8 mouse cellular contexts compared by ENCODE assay signal in the genomic region with DNA sequence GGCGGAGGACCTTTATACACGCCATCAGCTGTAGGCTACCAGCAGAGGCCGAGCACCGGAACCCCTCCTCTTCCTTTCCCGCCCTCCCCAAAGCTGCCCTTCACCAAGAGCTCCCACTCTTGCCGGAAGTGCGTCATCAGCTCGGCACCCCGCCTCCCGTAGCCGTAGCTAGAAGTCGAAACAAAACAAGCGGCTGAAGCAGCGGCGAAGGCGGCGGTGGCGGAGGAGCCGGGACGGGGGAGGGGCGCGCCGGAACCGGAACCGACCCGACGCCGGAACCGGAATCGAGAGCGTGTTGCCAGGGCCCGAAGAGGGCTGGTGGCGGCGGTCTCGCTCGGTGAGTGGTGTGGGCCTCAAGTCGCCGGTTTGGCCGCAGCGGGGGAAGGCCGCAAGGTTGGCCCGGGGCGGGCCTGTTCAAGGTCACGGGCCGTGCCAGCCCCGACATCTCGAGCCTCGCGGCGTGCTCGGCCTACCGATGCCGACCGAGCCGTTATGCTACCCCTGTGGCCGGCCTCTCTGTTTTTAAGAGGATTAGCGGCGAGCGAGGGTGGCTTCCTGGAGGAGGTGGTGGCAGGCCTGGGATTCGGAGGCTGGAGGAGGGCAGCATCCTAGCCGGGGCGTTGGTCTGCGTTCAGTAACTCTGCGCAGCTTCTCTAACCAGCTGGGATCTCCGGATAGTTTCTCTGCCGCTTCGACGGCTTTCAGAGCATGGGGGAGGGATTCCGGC. TPM values are rescaled to one million over a fixed set of nuclear protein-coding genes. Genes with fewer than 3 reads are reported as not detected.
DNase-seq lines count a peak whose midpoint lies in the region; ATAC-seq and TF ChIP-seq lines count a peak whose summit lies in the region.

A gene (plus strand): TSS at position 44 of the 727 bp plus-strand sequence.

- H3K9ac ChIP-seq in embryonic facial prominence, embryonic 13.5 days = peak within 1 kb of the TSS; percentile 99
- peak within 1 kb of the TSS; percentile 91 for H3K9ac ChIP-seq in limb, embryonic 12.5 days (replicated peaks)
- H3K9ac ChIP-seq in midbrain, embryonic 15.5 days = peak within 1 kb of the TSS; percentile 83

- peak within 1 kb of the TSS; percentile 97 for H3K4me3 ChIP-seq in embryonic facial prominence, embryonic 13.5 days
- peak within 1 kb of the TSS; percentile 81 for H3K4me3 ChIP-seq in kidney, adult 2 months (ENCODE audit: insufficient read depth, low read depth, low read length)
- peak within 1 kb of the TSS; percentile 78 for H3K4me3 ChIP-seq in limb, embryonic 12.5 days (replicated peaks)
- peak within 1 kb of the TSS; percentile 70 for H3K4me3 ChIP-seq in midbrain, embryonic 15.5 days
- H3K4me3 ChIP-seq in spleen, adult 2 months (ENCODE audit: extremely low read depth, insufficient read depth, insufficient read length) = peak within 1 kb of the TSS; percentile 78

- ATAC-seq in embryonic facial prominence, embryonic 13.5 days (ENCODE audit: insufficient number of reproducible peaks, insufficient read depth, low FRiP score, low TSS enrichment, low read depth) = peak; percentile 90
- peak; percentile 92 for ATAC-seq in limb, embryonic 12.5 days (ENCODE audit: insufficient number of reproducible peaks, insufficient read depth, low FRiP score, low TSS enrichment, low read depth)
- peak; percentile 95 for ATAC-seq in midbrain, embryonic 15.5 days (replicated peaks)

- DNase-seq in 3134 (ENCODE audit: extremely low read depth, insufficient read length, low spot score) = peak; percentile 91
- peak; percentile 97 to 98 for DNase-seq in adrenal gland, postnatal 36 days
- peak; percentile 96 to 98 for DNase-seq in heart, adult 18-20 months
- peak; percentile 99 for DNase-seq in kidney, adult 2 months
- peak; percentile 92 to 93 for DNase-seq in spleen, adult 2 months (ENCODE audit: low read depth in 1 of 2, low spot score in 2 of 2)

- peak; percentile 21 for TF ChIP-seq POLR2A in kidney, adult 2 months (IDR thresholded peaks at IDR 0.05; ENCODE audit: low read depth, low read length)
- peak; percentile 49; the same call in 1 of the 2 replicates for TF ChIP-seq POLR2A in spleen, adult 2 months (IDR thresholded peaks at IDR 0.05; ENCODE audit: low read depth, low read length)

- peak within 1 kb of the TSS; percentile 97 for H3K27ac ChIP-seq in embryonic facial prominence, embryonic 13.5 days
- H3K27ac ChIP-seq in kidney, adult 2 months (ENCODE audit: insufficient read depth, low read depth, low read length) = peak within 1 kb of the TSS; percentile 75
- H3K27ac ChIP-seq in limb, embryonic 12.5 days = peak within 1 kb of the TSS; percentile 95
- H3K27ac ChIP-seq in midbrain, embryonic 15.5 days = peak within 1 kb of the TSS; percentile 95
- H3K27ac ChIP-seq in spleen, adult 2 months (ENCODE audit: insufficient read depth, low read length) = peak within 1 kb of the TSS; percentile 87

- TF ChIP-seq CTCF in kidney, adult 2 months (conservative IDR thresholded peaks at IDR 0.05; ENCODE audit: insufficient read depth, insufficient read length, low read depth, low read length) = no peak
- TF ChIP-seq CTCF in spleen, adult 2 months (IDR thresholded peaks at IDR 0.05; ENCODE audit: extremely low read depth, insufficient read depth, insufficient read length, insufficient replicate concordance) = no peak

- WGBS in embryonic facial prominence, embryonic 13.5 days = under 1% methylated on average over 69 of the region's 69 CpGs
- 1% methylated on average over 69 of the region's 69 CpGs for WGBS in kidney, adult 2 months
- under 1% methylated on average over 69 of the region's 69 CpGs for WGBS in limb, embryonic 12.5 days
- under 1% methylated on average over 69 of the region's 69 CpGs for WGBS in midbrain, embryonic 15.5 days
- WGBS in spleen, adult 2 months = under 1% methylated on average over 69 of the region's 69 CpGs

- peak within 1 kb of the TSS; percentile 89 for H3K4me2 ChIP-seq in embryonic facial prominence, embryonic 13.5 days
- H3K4me2 ChIP-seq in limb, embryonic 12.5 days = peak within 1 kb of the TSS; percentile 94
- peak within 1 kb of the TSS; percentile 92 for H3K4me2 ChIP-seq in midbrain, embryonic 15.5 days

- peaks cover 23% of the 10 kb centered on the region for H3K4me1 ChIP-seq in embryonic facial prominence, embryonic 13.5 days
- H3K4me1 ChIP-seq in kidney, adult 2 months (ENCODE audit: control insufficient read depth, insufficient read depth, low read length) = peaks cover 6% of the 10 kb centered on the region
- H3K4me1 ChIP-seq in limb, embryonic 12.5 days (replicated peaks) = peaks cover 26% of the 10 kb centered on the region
- peaks cover 25% of the 10 kb centered on the region for H3K4me1 ChIP-seq in midbrain, embryonic 15.5 days
- peaks cover 12% of the 10 kb centered on the region; the same call in 1 of the 2 replicates for H3K4me1 ChIP-seq in spleen, adult 2 months (ENCODE audit: control insufficient read depth, insufficient read depth, insufficient read length)

- H3K9me3 ChIP-seq in embryonic facial prominence, embryonic 13.5 days = no peaks in the 10 kb centered on the region
- no peaks in the 10 kb centered on the region for H3K9me3 ChIP-seq in limb, embryonic 12.5 days
- H3K9me3 ChIP-seq in midbrain, embryonic 15.5 days = no peaks in the 10 kb centered on the region

- H3K27me3 ChIP-seq in embryonic facial prominence, embryonic 13.5 days = no peaks in the 10 kb centered on the region
- H3K27me3 ChIP-seq in kidney, adult 2 months (replicated peaks; ENCODE audit: control insufficient read depth, insufficient read depth, low read length) = no peaks in the 10 kb centered on the region
- H3K27me3 ChIP-seq in limb, embryonic 12.5 days = no peaks in the 10 kb centered on the region
- H3K27me3 ChIP-seq in midbrain, embryonic 15.5 days (replicated peaks) = no peaks in the 10 kb centered on the region
- no peaks in the 10 kb centered on the region for H3K27me3 ChIP-seq in spleen, adult 2 months (ENCODE audit: control insufficient read depth, insufficient read depth, low read length)

- peaks cover 85% of the 10 kb centered on the region for H3K36me3 ChIP-seq in embryonic facial prominence, embryonic 13.5 days
- H3K36me3 ChIP-seq in kidney, adult 2 months (ENCODE audit: control insufficient read depth, insufficient read depth, low read length) = peaks cover 6% of the 10 kb centered on the region; the same call in 1 of the 2 replicates
- peaks cover 82% of the 10 kb centered on the region for H3K36me3 ChIP-seq in limb, embryonic 12.5 days
- H3K36me3 ChIP-seq in midbrain, embryonic 15.5 days (replicated peaks) = peaks cover 29% of the 10 kb centered on the region
- peaks cover 28% of the 10 kb centered on the region for H3K36me3 ChIP-seq in spleen, adult 2 months (ENCODE audit: control insufficient read depth, insufficient read depth, low read length)

RNA-seq across cellular contexts. Expression of the gene that starts here (rescaled TPM):
- total RNA-seq in adrenal gland, postnatal 36 days (2021) = 100 to 1,000 TPM; 204 to 213 TPM
- 75.9 and 77.2 TPM in 2 replicates for polyA plus RNA-seq in embryonic facial prominence, embryonic 13.5 days (2015; fragmentation: Nextera tagmentation; extraction: Ambion mirVana)
- total RNA-seq in heart, adult 18-20 months (2021) = 10 to 100 TPM; 79.9 to 91.6 TPM
- 107 and 137 TPM in 2 replicates for polyA plus RNA-seq in kidney, adult 2 months (2012; rRNA removed)
- polyA plus RNA-seq in limb, embryonic 12.5 days (2016; fragmentation: Nextera tagmentation; extraction: Ambion mirVana) = 99.3 and 99.7 TPM in 2 replicates
- 87.1 and 94.3 TPM in 2 replicates for polyA plus RNA-seq in midbrain, embryonic 15.5 days (2015; fragmentation: Nextera tagmentation; extraction: Ambion mirVana)
- polyA plus RNA-seq in spleen, adult 2 months (2012; rRNA removed) = 133 and 138 TPM in 2 replicates

Comparison
In these comparisons a context has a peak if more than half of its experiments do, and no peak if none do; other contexts are left out.
1. Peak in every context shown above with its lines: DNase-seq, ATAC-seq, H3K4me3 ChIP-seq and H3K27ac ChIP-seq.